Mouse (Mus musculus): Measurements from ENCODE around the gene Fabp3.

DNA sequence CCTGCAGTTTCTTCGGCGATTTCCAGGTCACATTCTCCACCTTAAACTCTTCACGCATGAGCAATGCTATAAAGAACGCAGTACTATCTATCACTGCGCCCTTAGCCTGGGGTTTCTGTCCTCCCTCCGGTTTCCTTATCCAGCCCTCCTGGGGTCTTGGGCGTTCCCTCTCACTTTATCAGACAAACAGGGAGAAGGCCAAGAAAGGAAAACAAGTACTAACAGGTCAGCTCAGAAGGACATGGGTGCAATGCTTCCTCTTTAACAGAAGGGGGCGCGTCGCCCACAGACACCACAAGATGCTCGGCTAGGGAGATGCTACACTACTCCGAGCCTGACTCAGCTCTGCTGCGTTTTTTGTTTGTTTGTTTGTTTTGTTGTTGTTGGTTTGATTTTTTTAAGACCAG is 11.3 kb upstream of the Fabp3 start:
- TF ChIP-seq GATA1 (IDR thresholded peaks at IDR 0.05; ENCODE audit: low read length) (peak; percentile 50; the same call in 1 of the 2 replicates), TAL1 (IDR thresholded peaks at IDR 0.05; ENCODE audit: low read length) (peak; percentile 68)
